ENCODE assay signal across 8 mouse cellular contexts in genomic region chr16:35983517-35984101, GRCm38 (mm10). TPM values are rescaled to one million over a fixed set of nuclear protein-coding genes. Genes with fewer than 3 reads are reported as not detected.
DNase-seq lines count a peak whose midpoint lies in the region; ATAC-seq lines count a peak whose summit lies in the region.

No protein-coding gene starts in this region.

- no peaks in the 10 kb centered on the region for H3K27me3 ChIP-seq in hindbrain, embryonic 16.5 days (replicated peaks; ENCODE audit: control insufficient read depth, insufficient read depth, low read length)

- peaks cover 7% of the 10 kb centered on the region for H3K4me1 ChIP-seq in hindbrain, embryonic 16.5 days (ENCODE audit: control insufficient read depth, insufficient read depth, low read depth, low read length)

- peak overlapping the region; percentile 70 for H3K4me2 ChIP-seq in hindbrain, embryonic 16.5 days (ENCODE audit: low read length)

- peaks cover 48% of the 10 kb centered on the region for H3K79me2 ChIP-seq in macrophage (ENCODE audit: inconsistent target)

- H3K4me3 ChIP-seq in hindbrain, embryonic 16.5 days (ENCODE audit: low read length), result peak overlapping the region; percentile 93
- H3K4me3 ChIP-seq in macrophage (ENCODE audit: inconsistent target), result peak overlapping the region; percentile 63

- no peaks in the 10 kb centered on the region for H3K9me3 ChIP-seq in hindbrain, embryonic 16.5 days (ENCODE audit: control insufficient read depth, low read length)

- H3K27ac ChIP-seq in hindbrain, embryonic 16.5 days (ENCODE audit: low read depth, low read length), result peak overlapping the region; percentile 99
- H3K27ac ChIP-seq in macrophage, result peak overlapping the region; percentile 29

- H3K9ac ChIP-seq in hindbrain, embryonic 16.5 days (ENCODE audit: low read depth, low read length), result peak overlapping the region; percentile 94

- WGBS in hindbrain, embryonic 16.5 days, result under 1% methylated on average over 38 of the region's 86 CpGs
- WGBS in macrophage (ENCODE audit: missing documents), result under 1% methylated on average over 53 of the region's 86 CpGs

- ATAC-seq in hindbrain, embryonic 16.5 days, result peak; percentile 77

- peak; percentile 69 for DNase-seq in adipocyte (ENCODE audit: low spot score)
- DNase-seq in cerebellum, postnatal 36 days, result peak; percentile 63 to 74
- peak; percentile 73 to 75 for DNase-seq in frontal cortex, postnatal 36 days (ENCODE audit: low spot score in 2 of 2)
- DNase-seq in left cerebral cortex, adult 8-10 months (ENCODE audit: low spot score in 2 of 2), result peak; percentile 45 to 74
- peak; percentile 80 to 85 for DNase-seq in right cerebral cortex, postnatal 10 days (ENCODE audit: low spot score in 2 of 2)
- DNase-seq in urinary bladder, postnatal 4 days (ENCODE audit: low spot score in 2 of 2), result peak; percentile 49 to 65

- H3K36me3 ChIP-seq in hindbrain, embryonic 16.5 days (ENCODE audit: control insufficient read depth, insufficient read depth, low read length), result no peaks in the 10 kb centered on the region
- no peaks in the 10 kb centered on the region for H3K36me3 ChIP-seq in macrophage (ENCODE audit: inconsistent target)

RNA-seq across cellular contexts. Expression of gene Kpna1, which starts 5.1 kb away (rescaled TPM):
- polyA plus RNA-seq in hindbrain, embryonic 16.5 days (2015; fragmentation: Nextera tagmentation; extraction: Ambion mirVana), result 64.3 and 80.6 TPM in 2 replicates
- total RNA-seq in left cerebral cortex, adult 8-10 months (2022), result 100 to 1,000 TPM; 128 to 143 (median 130) TPM
- total RNA-seq in macrophage (2018; cell fraction: chromatin; rRNA removed), result 10 to 100 TPM; 21.4 to 84.2 (median 41.3) TPM
- 10 to 100 TPM; 20.0 to 39.7 (median 30.1) TPM for total RNA-seq in macrophage (2018; cell fraction: cytosol; rRNA removed)
- 10 to 100 TPM; 19.6 to 66.9 (median 33.0) TPM for total RNA-seq in macrophage (2018; cell fraction: nucleus; rRNA removed)
- polyA plus RNA-seq in macrophage (2018), result 25.3 to 44.8 TPM (median 28.5 TPM) in 3 replicates

RNA-seq across cellular contexts. Expression of gene Dtx3l, which starts 44.7 kb away (rescaled TPM):
- 1.4 and 1.5 TPM in 2 replicates for polyA plus RNA-seq in hindbrain, embryonic 16.5 days (2015; fragmentation: Nextera tagmentation; extraction: Ambion mirVana)
- total RNA-seq in left cerebral cortex, adult 8-10 months (2022), result 1 to 10 TPM; 4.7 to 5.7 (median 5.2) TPM
- total RNA-seq in macrophage (2018; cell fraction: chromatin; rRNA removed), result 100 to 1,000 TPM in 15 of 26 experiments, 10 to 100 TPM in 11; 21.3 to 323 (median 132) TPM
- 100 to 1,000 TPM in 20 of 26 experiments, 10 to 100 TPM in 6; 81.5 to 299 (median 201) TPM for total RNA-seq in macrophage (2018; cell fraction: cytosol; rRNA removed)
- 100 to 1,000 TPM in 16 of 26 experiments, 10 to 100 TPM in 10; 45.5 to 305 (median 229) TPM for total RNA-seq in macrophage (2018; cell fraction: nucleus; rRNA removed)
- polyA plus RNA-seq in macrophage (2018), result 42.5 to 99.4 TPM (median 48.3 TPM) in 3 replicates

RNA-seq across cellular contexts. Expression of gene Parp9, which starts 45.3 kb away (rescaled TPM):
- 1.8 and 2.2 TPM in 2 replicates for polyA plus RNA-seq in hindbrain, embryonic 16.5 days (2015; fragmentation: Nextera tagmentation; extraction: Ambion mirVana)
- 1 to 10 TPM; 2.9 to 4.9 (median 3.9) TPM for total RNA-seq in left cerebral cortex, adult 8-10 months (2022)
- 100 to 1,000 TPM; 130 to 963 (median 401) TPM for total RNA-seq in macrophage (2018; cell fraction: chromatin; rRNA removed)
- 100 to 1,000 TPM in 14 of 26 experiments, 10 to 100 TPM in 12; 66.6 to 228 (median 159) TPM for total RNA-seq in macrophage (2018; cell fraction: cytosol; rRNA removed)
- 100 to 1,000 TPM; 109 to 784 (median 320) TPM for total RNA-seq in macrophage (2018; cell fraction: nucleus; rRNA removed)
- polyA plus RNA-seq in macrophage (2018), result 50.3 to 109 TPM (median 52.0 TPM) in 3 replicates

RNA-seq across cellular contexts. Expression of gene Wdr5b, which starts 57.4 kb away (rescaled TPM):
- 10.2 and 11.9 TPM in 2 replicates for polyA plus RNA-seq in hindbrain, embryonic 16.5 days (2015; fragmentation: Nextera tagmentation; extraction: Ambion mirVana)
- total RNA-seq in left cerebral cortex, adult 8-10 months (2022), result 1 to 10 TPM; 4.4 to 5.3 (median 5.1) TPM
- total RNA-seq in macrophage (2018; cell fraction: chromatin; rRNA removed), result 10 to 100 TPM in 8 of 26 experiments, 1 to 10 TPM in 16, under 1 TPM in 2; 0.69 to 22.3 (median 6.3) TPM
- 1 to 10 TPM in 20 of 26 experiments, under 1 TPM in 6; 0.42 to 5.5 (median 2.1) TPM for total RNA-seq in macrophage (2018; cell fraction: cytosol; rRNA removed)
- total RNA-seq in macrophage (2018; cell fraction: nucleus; rRNA removed), result 10 to 100 TPM in 8 of 26 experiments, 1 to 10 TPM in 17, under 1 TPM in 1; 0.78 to 28.0 (median 6.3) TPM
- 2.9 to 4.5 TPM (median 3.9 TPM) in 3 replicates for polyA plus RNA-seq in macrophage (2018)

Comparison
In these comparisons a context has a peak if more than half of its experiments do, and no peak if none do; other contexts are left out.
1. Peak in every context shown above with its lines: DNase-seq, ATAC-seq, H3K4me3 ChIP-seq and H3K27ac ChIP-seq.
2. RNA of gene Dtx3l, which starts 44.7 kb away (polyA plus RNA-seq): 42.5 to 99.4 TPM in macrophage; 1.4 to 1.5 TPM in hindbrain, embryonic 16.5 days; every median in the first group is over 10 times any median in the second.
3. RNA of gene Parp9, which starts 45.3 kb away (polyA plus RNA-seq): 50.3 to 109 TPM in macrophage; 1.8 to 2.2 TPM in hindbrain, embryonic 16.5 days; every median in the first group is over 10 times any median in the second.